Mouse (Mus musculus) inflammation-experienced regulatory T-cells, adult 16 weeks (primary cell): Measurements from ENCODE around the gene Bcap29. TPM values are rescaled to one million over a fixed set of nuclear protein-coding genes. Genes with fewer than 3 reads are reported as not detected.

ENCODE experiments used
- polyA plus RNA-seq: library from polyadenylated mRNA; unstranded; fragments of 100-300 nt; shearing (Covaris generic); gene quantifications from one replicate; pipeline ENCODE4 v1.2.1, GENCODE M21; 2017

Bcap29 gene
- 77.0 TPM for polyA plus RNA-seq

DNA sequence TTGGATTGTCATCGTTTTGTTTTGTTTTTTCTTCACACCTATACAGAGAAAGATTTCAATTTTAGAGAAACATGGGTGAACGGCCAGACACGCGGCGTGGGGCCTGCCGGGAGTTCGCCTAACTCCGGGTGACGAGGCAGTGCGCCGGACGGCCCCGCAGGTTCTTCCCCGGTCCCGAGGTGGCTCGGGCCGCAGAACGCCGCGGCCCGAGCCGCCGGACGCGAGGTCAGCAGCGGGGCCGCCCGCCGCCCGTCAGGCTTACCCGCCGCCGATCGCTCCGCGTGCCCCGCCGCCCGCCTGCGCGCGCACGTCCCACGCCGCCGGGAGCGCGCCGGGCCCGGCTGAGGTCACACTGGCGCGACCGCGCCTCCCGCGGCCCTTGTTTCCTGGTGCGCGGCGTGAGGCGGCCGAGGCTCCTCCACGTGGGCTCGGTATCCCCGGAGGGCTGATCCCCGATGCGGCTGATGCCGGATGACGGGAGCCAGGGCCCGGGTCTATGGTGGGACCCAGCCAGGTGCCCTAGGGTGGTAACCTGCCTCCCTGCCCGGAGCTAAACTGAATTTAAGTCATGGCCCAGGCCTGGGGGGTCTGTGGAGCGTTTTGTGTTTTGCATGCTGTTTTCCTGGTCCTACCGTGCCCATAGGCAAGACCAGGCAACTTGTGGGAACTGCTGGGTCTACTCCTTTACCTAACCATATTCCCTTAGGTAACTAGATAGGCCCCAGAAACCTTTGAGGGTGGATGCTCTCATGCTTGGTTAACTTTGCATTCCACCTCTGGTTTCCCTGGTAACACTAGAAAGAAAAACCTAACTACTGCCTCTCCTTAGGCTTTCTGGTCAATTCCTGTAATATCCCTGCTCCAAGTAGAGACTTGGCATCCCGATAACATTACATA is at the start of gene Bcap29:
Gene Bcap29, minus strand, starts transcription at position 316 of the 897 bp plus-strand sequence.

DNA sequence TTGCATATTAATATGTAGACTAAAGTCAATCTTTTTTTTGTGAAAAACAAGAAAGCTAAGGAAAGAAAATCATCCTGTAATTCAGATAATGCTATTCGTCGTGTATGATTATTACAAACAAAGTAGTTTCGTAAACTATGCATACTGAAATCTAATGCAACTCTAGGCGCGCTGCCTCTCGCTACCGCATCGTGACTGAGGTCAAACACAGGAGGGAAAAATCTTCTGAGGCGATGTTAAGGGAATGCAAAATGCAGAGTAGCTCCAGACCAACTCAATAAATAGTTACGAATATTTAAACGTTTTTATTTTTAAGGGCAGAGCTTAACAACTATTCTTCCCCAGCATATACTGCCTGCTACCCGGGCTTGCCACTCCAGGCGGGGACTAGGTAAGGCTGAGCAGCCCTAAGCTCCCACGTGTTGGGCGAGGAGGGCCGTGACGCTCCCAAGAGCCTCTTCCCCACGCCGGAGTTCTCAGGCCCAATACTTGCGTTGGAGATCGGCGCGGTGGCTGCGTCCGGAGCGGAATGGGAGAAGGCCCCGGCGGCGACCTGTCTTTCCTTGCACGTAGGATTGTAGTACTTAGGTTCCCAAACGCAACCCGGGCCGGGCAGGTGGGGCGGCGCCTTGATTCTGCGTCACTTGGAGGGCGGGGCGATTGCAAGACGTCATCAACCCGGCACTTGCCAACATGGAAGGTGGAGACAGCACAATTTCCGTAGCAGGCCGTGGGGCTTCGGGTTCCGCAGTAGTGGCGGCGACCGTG is 19.9 kb upstream of the Bcap29 start, which contains the start of the genes Dus4l and Cog5:
Gene Dus4l, minus strand, starts transcription at position 630 of the 768 bp plus-strand sequence.
Gene Cog5, plus strand, starts transcription at position 673 of the 768 bp plus-strand sequence.

Other genes starting within 250 kb of the Bcap29 start
- not detected for gene Slc26a3, start 243.8 kb downstream of the Bcap29 start, polyA plus RNA-seq
- 49.6 TPM for gene Cbll1, start 135.0 kb downstream of the Bcap29 start, polyA plus RNA-seq
- gene Slc26a4, start 74.7 kb downstream of the Bcap29 start, polyA plus RNA-seq, result not detected
- 13.1 TPM for gene Dus4l, start 20.2 kb upstream of the Bcap29 start, polyA plus RNA-seq
- gene Cog5, start 20.2 kb upstream of the Bcap29 start, polyA plus RNA-seq, result 59.3 TPM
- 2.2 TPM for gene Gpr22, start 79.3 kb upstream of the Bcap29 start, polyA plus RNA-seq